In the genomic region with DNA sequence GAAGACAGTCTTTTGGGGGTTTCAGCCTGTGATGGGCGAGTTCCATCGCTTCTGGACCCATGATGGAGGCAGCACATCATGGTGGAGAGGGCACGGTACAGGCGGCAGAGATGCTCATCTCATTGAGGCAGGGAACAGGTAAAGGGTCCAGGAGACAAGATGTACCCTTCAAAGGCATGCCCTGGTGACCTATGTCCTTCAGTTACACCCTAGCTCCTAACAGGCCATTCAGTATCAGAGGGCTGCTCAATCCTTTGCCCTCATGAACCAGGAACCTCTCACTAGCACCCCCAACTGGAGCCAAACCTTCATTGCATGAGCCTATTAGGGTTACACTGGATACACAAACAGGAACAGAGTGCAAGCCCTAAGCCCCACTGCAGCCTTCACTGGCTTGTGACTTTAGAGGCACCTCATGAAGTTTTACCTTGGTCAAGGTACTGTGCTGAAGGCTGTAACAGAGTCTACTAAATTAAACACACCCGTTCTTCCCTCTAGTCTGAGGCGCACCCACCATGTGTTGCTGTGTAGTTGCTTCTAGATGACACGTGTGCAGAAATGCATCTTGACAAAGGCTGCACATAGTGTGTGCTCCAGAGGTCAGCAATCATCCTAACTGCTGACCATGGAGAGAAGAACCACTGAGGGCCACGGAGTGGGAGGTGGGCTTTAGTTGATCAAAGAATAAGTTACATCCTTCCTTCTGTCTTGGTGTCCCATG, we compare ENCODE assay signal across 8 mouse cellular contexts. TPM values are rescaled to one million over a fixed set of nuclear protein-coding genes. Genes with fewer than 3 reads are reported as not detected.
DNase-seq lines count a peak whose midpoint lies in the region; ATAC-seq lines count a peak whose summit lies in the region.

No protein-coding gene starts in this region.

- DNase-seq in kidney, postnatal 25 days: no peak
- peak; percentile 81 for DNase-seq in ZHBTc4 (ENCODE audit: low read depth, low spot score)
- DNase-seq in embryo, embryonic 10.5 days (ENCODE audit: low spot score): no peak
- no peak for DNase-seq in left cerebral cortex, adult 18-20 months (ENCODE audit: low spot score in 2 of 2)
- DNase-seq in left cerebral cortex, postnatal 25 days (ENCODE audit: low spot score in 2 of 2): no peak

- no peaks in the 10 kb centered on the region for H3K36me3 ChIP-seq in kidney, embryonic 15.5 days
- no peaks in the 10 kb centered on the region for H3K36me3 ChIP-seq in hindbrain, embryonic 16.5 days (ENCODE audit: control insufficient read depth, insufficient read depth, low read length)
- H3K36me3 ChIP-seq in midbrain, embryonic 16.5 days (ENCODE audit: control insufficient read depth, insufficient read depth, low read length): no peaks in the 10 kb centered on the region

- WGBS in kidney, embryonic 15.5 days: 60% methylated on average over 8 of the region's 8 CpGs
- WGBS in hindbrain, embryonic 16.5 days: 65% methylated on average over 8 of the region's 8 CpGs
- WGBS in midbrain, embryonic 16.5 days: 65% methylated on average over 8 of the region's 8 CpGs

- peaks cover 3% of the 10 kb centered on the region; the same call in 1 of the 2 replicates for H3K27me3 ChIP-seq in kidney, embryonic 15.5 days
- no peaks in the 10 kb centered on the region for H3K27me3 ChIP-seq in hindbrain, embryonic 16.5 days (replicated peaks; ENCODE audit: control insufficient read depth, insufficient read depth, low read length)
- H3K27me3 ChIP-seq in midbrain, embryonic 16.5 days (ENCODE audit: control insufficient read depth, insufficient read depth, low read depth, low read length): no peaks in the 10 kb centered on the region

- no peak overlapping the region for H3K4me3 ChIP-seq in kidney, embryonic 15.5 days (replicated peaks)
- H3K4me3 ChIP-seq in hindbrain, embryonic 16.5 days (ENCODE audit: low read length): no peak overlapping the region
- H3K4me3 ChIP-seq in midbrain, embryonic 16.5 days (ENCODE audit: low read depth, low read length): no peak overlapping the region

- peak; percentile 35; the same call in 1 of the 2 replicates for ATAC-seq in kidney, embryonic 15.5 days (replicated peaks; ENCODE audit: low FRiP score)
- peak; percentile 71 for ATAC-seq in hindbrain, embryonic 16.5 days
- ATAC-seq in midbrain, embryonic 16.5 days: peak; percentile 64

- H3K4me1 ChIP-seq in kidney, embryonic 15.5 days: peaks cover 3% of the 10 kb centered on the region
- H3K4me1 ChIP-seq in hindbrain, embryonic 16.5 days (ENCODE audit: control insufficient read depth, insufficient read depth, low read depth, low read length): no peaks in the 10 kb centered on the region
- H3K4me1 ChIP-seq in midbrain, embryonic 16.5 days (ENCODE audit: control insufficient read depth, insufficient read depth, low read length): no peaks in the 10 kb centered on the region

- no peak overlapping the region for H3K4me2 ChIP-seq in kidney, embryonic 15.5 days
- H3K4me2 ChIP-seq in hindbrain, embryonic 16.5 days (ENCODE audit: low read length): peak overlapping the region; percentile 46
- peak overlapping the region; percentile 42 for H3K4me2 ChIP-seq in midbrain, embryonic 16.5 days (ENCODE audit: low read length)

- no peak overlapping the region for H3K9ac ChIP-seq in kidney, embryonic 15.5 days
- H3K9ac ChIP-seq in hindbrain, embryonic 16.5 days (ENCODE audit: low read depth, low read length): peak overlapping the region; percentile 48; the same call in 1 of the 2 replicates
- no peak overlapping the region for H3K9ac ChIP-seq in midbrain, embryonic 16.5 days (ENCODE audit: low read depth, low read length)

- H3K27ac ChIP-seq in kidney, embryonic 15.5 days: no peak overlapping the region
- H3K27ac ChIP-seq in hindbrain, embryonic 16.5 days (ENCODE audit: low read depth, low read length): no peak overlapping the region
- H3K27ac ChIP-seq in midbrain, embryonic 16.5 days (ENCODE audit: low read length): no peak overlapping the region

- H3K9me3 ChIP-seq in kidney, embryonic 15.5 days (replicated peaks): no peaks in the 10 kb centered on the region
- H3K9me3 ChIP-seq in hindbrain, embryonic 16.5 days (ENCODE audit: control insufficient read depth, low read length): no peaks in the 10 kb centered on the region
- no peaks in the 10 kb centered on the region for H3K9me3 ChIP-seq in midbrain, embryonic 16.5 days (replicated peaks; ENCODE audit: control insufficient read depth, low read length, poor library complexity, severe bottlenecking)

- intact Hi-C loops in left cerebral cortex, postnatal 25 days (cut with DNase I): loop anchor here (1.0 to 5.0 kb wide), 3 partner anchors 22 to 225 kb away; no protein-coding TSS in a partner anchor

RNA-seq across cellular contexts. Expression of a gene that starts 10.4 kb away (rescaled TPM):
- 246 and 248 TPM in 2 replicates for polyA plus RNA-seq in kidney, embryonic 15.5 days (2015; fragmentation: Nextera tagmentation; extraction: Ambion mirVana)
- polyA plus RNA-seq in hindbrain, embryonic 16.5 days (2015; fragmentation: Nextera tagmentation; extraction: Ambion mirVana): 54.2 and 66.2 TPM in 2 replicates
- 37.5 and 41.4 TPM in 2 replicates for polyA plus RNA-seq in midbrain, embryonic 16.5 days (2015; fragmentation: Nextera tagmentation; extraction: Ambion mirVana)
- total RNA-seq in left cerebral cortex, adult 18-20 months (2021): 1 to 10 TPM; 1.2 to 1.4 TPM
- total RNA-seq in left cerebral cortex, postnatal 25 days (2021): 1 to 10 TPM; 2.3 to 3.0 TPM

RNA-seq across cellular contexts. Expression of a gene that starts 16.0 kb away (rescaled TPM):
- polyA plus RNA-seq in kidney, embryonic 15.5 days (2015; fragmentation: Nextera tagmentation; extraction: Ambion mirVana): 10.8 and 11.9 TPM in 2 replicates
- polyA plus RNA-seq in hindbrain, embryonic 16.5 days (2015; fragmentation: Nextera tagmentation; extraction: Ambion mirVana): 1.5 and 1.6 TPM in 2 replicates
- polyA plus RNA-seq in midbrain, embryonic 16.5 days (2015; fragmentation: Nextera tagmentation; extraction: Ambion mirVana): 1.6 and 1.8 TPM in 2 replicates
- 10 to 100 TPM; 18.0 to 19.7 TPM for total RNA-seq in left cerebral cortex, adult 18-20 months (2021)
- 10 to 100 TPM; 15.5 to 15.6 TPM for total RNA-seq in left cerebral cortex, postnatal 25 days (2021)

RNA-seq across cellular contexts. Expression of a gene that starts 46.6 kb away (rescaled TPM):
- polyA plus RNA-seq in kidney, embryonic 15.5 days (2015; fragmentation: Nextera tagmentation; extraction: Ambion mirVana): 12.4 and 13.2 TPM in 2 replicates
- polyA plus RNA-seq in hindbrain, embryonic 16.5 days (2015; fragmentation: Nextera tagmentation; extraction: Ambion mirVana): 14.9 and 15.5 TPM in 2 replicates
- 21.4 and 22.6 TPM in 2 replicates for polyA plus RNA-seq in midbrain, embryonic 16.5 days (2015; fragmentation: Nextera tagmentation; extraction: Ambion mirVana)
- total RNA-seq in left cerebral cortex, adult 18-20 months (2021): 1 to 10 TPM; 5.7 to 5.9 TPM
- 1 to 10 TPM; 5.6 to 7.0 TPM for total RNA-seq in left cerebral cortex, postnatal 25 days (2021)
